Mouse (Mus musculus): ENCODE results near the gene Olfr93. TPM values are rescaled to one million over a fixed set of nuclear protein-coding genes. Genes with fewer than 3 reads are reported as not detected.

Olfr93 gene
- 0.85 TPM in 1 of 2 replicates, not detected in the other for polyA plus RNA-seq (2012; rRNA removed)

GRCm38 (mm10) chr17:37161394-37161793 lies at the start of gene Olfr93:
TSS of gene Olfr93 (minus strand) at chr17:37161494.
- Histone ChIP-seq H3K36me3 (ENCODE audit: control insufficient read depth, insufficient read depth, low read length) (no peaks in the 10 kb centered on the region), H3K4me3 (ENCODE audit: control insufficient read depth, low read depth, low read length) (no peak within 1 kb of the TSS), H3K4me1 (ENCODE audit: control insufficient read depth, insufficient read depth, low read length) (no peaks in the 10 kb centered on the region; the same call in 1 of the 2 replicates), H3K27ac (ENCODE audit: control insufficient read depth, insufficient read depth, low read depth, low read length) (no peak within 1 kb of the TSS), H3K27me3 (ENCODE audit: control insufficient read depth, insufficient read depth, low read length) (no peaks in the 10 kb centered on the region)
- TF ChIP-seq POLR2A (IDR thresholded peaks at IDR 0.05; ENCODE audit: control insufficient read depth, low read depth, low read length), result no peak
- no peak for TF ChIP-seq CTCF (IDR thresholded peaks at IDR 0.05; ENCODE audit: control insufficient read depth, insufficient read depth, insufficient replicate concordance, low read depth, low read length)

DNA sequence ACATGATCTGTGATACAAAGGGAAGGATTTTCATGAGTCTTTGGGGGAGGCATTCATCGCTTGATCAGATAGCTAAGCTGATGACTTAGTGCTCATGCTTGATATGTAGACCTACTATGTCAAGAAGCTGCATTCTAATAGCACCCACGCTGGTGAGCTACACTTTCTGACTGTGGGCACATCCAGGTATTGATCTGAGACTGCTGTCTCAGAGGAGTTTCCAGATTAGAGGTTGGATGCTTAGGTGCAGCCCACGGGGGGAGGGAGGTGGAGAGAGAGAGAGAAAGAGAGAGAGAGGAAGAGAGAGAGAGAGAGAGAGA lies 42.6 kb upstream of the Olfr93 start:
- Histone ChIP-seq H3K27me3 (ENCODE audit: control insufficient read depth, insufficient read depth, low read length) (no peaks in the 10 kb centered on the region), H3K27ac (ENCODE audit: control insufficient read depth, insufficient read depth, low read depth, low read length) (no peak overlapping the region), H3K36me3 (ENCODE audit: control insufficient read depth, insufficient read depth, low read length) (no peaks in the 10 kb centered on the region), H3K4me1 (ENCODE audit: control insufficient read depth, insufficient read depth, low read length) (no peaks in the 10 kb centered on the region), H3K4me3 (ENCODE audit: control insufficient read depth, low read depth, low read length) (no peak overlapping the region)
- TF ChIP-seq CTCF (IDR thresholded peaks at IDR 0.05; ENCODE audit: control insufficient read depth, insufficient read depth, insufficient replicate concordance, low read depth, low read length), result no peak

- H3K36me3 ChIP-seq (ENCODE audit: control insufficient read depth, insufficient read depth, low read length), result no peaks in the 10 kb centered on the region
- no peaks in the 10 kb centered on the region for H3K4me1 ChIP-seq (ENCODE audit: control insufficient read depth, insufficient read depth, low read length)
- no peak overlapping the region for H3K4me3 ChIP-seq (ENCODE audit: control insufficient read depth, low read depth, low read length)
- TF ChIP-seq POLR2A (IDR thresholded peaks at IDR 0.05; ENCODE audit: control insufficient read depth, low read depth, low read length) (no peak), CTCF (IDR thresholded peaks at IDR 0.05; ENCODE audit: control insufficient read depth, insufficient read depth, insufficient replicate concordance, low read depth, low read length) (peak; percentile 91; the same call in 1 of the 2 replicates)
- no peaks in the 10 kb centered on the region for H3K27me3 ChIP-seq (ENCODE audit: control insufficient read depth, insufficient read depth, low read length)
- H3K27ac ChIP-seq (ENCODE audit: control insufficient read depth, insufficient read depth, low read depth, low read length), result no peak overlapping the region
These were observed 42.1 kb upstream of the Olfr93 start for GRCm38 (mm10) chr17:37203206-37203916.

- H3K36me3 ChIP-seq (ENCODE audit: control insufficient read depth, insufficient read depth, low read length), result no peaks in the 10 kb centered on the region
- H3K27ac ChIP-seq (ENCODE audit: control insufficient read depth, insufficient read depth, low read depth, low read length), result no peak within 1 kb of the TSS
- H3K4me1 ChIP-seq (ENCODE audit: control insufficient read depth, insufficient read depth, low read length), result peaks cover 5% of the 10 kb centered on the region
- TF ChIP-seq POLR2A (IDR thresholded peaks at IDR 0.05; ENCODE audit: control insufficient read depth, low read depth, low read length) (no peak), CTCF (IDR thresholded peaks at IDR 0.05; ENCODE audit: control insufficient read depth, insufficient read depth, insufficient replicate concordance, low read depth, low read length) (no peak)
- H3K27me3 ChIP-seq (ENCODE audit: control insufficient read depth, insufficient read depth, low read length), result no peaks in the 10 kb centered on the region
- no peak within 1 kb of the TSS for H3K4me3 ChIP-seq (ENCODE audit: control insufficient read depth, low read depth, low read length)
These were observed 39.6 kb upstream of the Olfr93 start, which contains the start of gene Olfr94 for GRCm38 (mm10) chr17:37200894-37201293. TSS of gene Olfr94 (minus strand) at chr17:37200994.

GRCm38 (mm10) chr17:37196845-37197724 lies 35.8 kb upstream of the Olfr93 start:
- TF ChIP-seq POLR2A (IDR thresholded peaks at IDR 0.05; ENCODE audit: control insufficient read depth, low read depth, low read length), result no peak
- no peak for TF ChIP-seq CTCF (IDR thresholded peaks at IDR 0.05; ENCODE audit: control insufficient read depth, insufficient read depth, insufficient replicate concordance, low read depth, low read length)
- Histone ChIP-seq H3K4me3 (ENCODE audit: control insufficient read depth, low read depth, low read length) (peak overlapping the region; percentile 41), H3K27me3 (ENCODE audit: control insufficient read depth, insufficient read depth, low read length) (no peaks in the 10 kb centered on the region), H3K4me1 (ENCODE audit: control insufficient read depth, insufficient read depth, low read length) (peaks cover 5% of the 10 kb centered on the region), H3K27ac (ENCODE audit: control insufficient read depth, insufficient read depth, low read depth, low read length) (no peak overlapping the region), H3K36me3 (ENCODE audit: control insufficient read depth, insufficient read depth, low read length) (no peaks in the 10 kb centered on the region)

GRCm38 (mm10) chr17:37194782-37195181 lies 33.5 kb upstream of the Olfr93 start:
- H3K4me3 ChIP-seq (ENCODE audit: control insufficient read depth, low read depth, low read length), result no peak overlapping the region
- H3K27me3 ChIP-seq (ENCODE audit: control insufficient read depth, insufficient read depth, low read length), result no peaks in the 10 kb centered on the region
- TF ChIP-seq POLR2A (IDR thresholded peaks at IDR 0.05; ENCODE audit: control insufficient read depth, low read depth, low read length) (no peak), CTCF (IDR thresholded peaks at IDR 0.05; ENCODE audit: control insufficient read depth, insufficient read depth, insufficient replicate concordance, low read depth, low read length) (no peak)
- peaks cover 5% of the 10 kb centered on the region for H3K4me1 ChIP-seq (ENCODE audit: control insufficient read depth, insufficient read depth, low read length)
- H3K27ac ChIP-seq (ENCODE audit: control insufficient read depth, insufficient read depth, low read depth, low read length), result no peak overlapping the region
- H3K36me3 ChIP-seq (ENCODE audit: control insufficient read depth, insufficient read depth, low read length), result no peaks in the 10 kb centered on the region

- H3K4me3 ChIP-seq (ENCODE audit: control insufficient read depth, low read depth, low read length), result no peak within 1 kb of the TSS
- TF ChIP-seq POLR2A (IDR thresholded peaks at IDR 0.05; ENCODE audit: control insufficient read depth, low read depth, low read length), result no peak
- no peak for TF ChIP-seq CTCF (IDR thresholded peaks at IDR 0.05; ENCODE audit: control insufficient read depth, insufficient read depth, insufficient replicate concordance, low read depth, low read length)
- H3K27ac ChIP-seq (ENCODE audit: control insufficient read depth, insufficient read depth, low read depth, low read length), result no peak within 1 kb of the TSS
- H3K36me3 ChIP-seq (ENCODE audit: control insufficient read depth, insufficient read depth, low read length), result no peaks in the 10 kb centered on the region
- no peaks in the 10 kb centered on the region for H3K27me3 ChIP-seq (ENCODE audit: control insufficient read depth, insufficient read depth, low read length)
- peaks cover 5% of the 10 kb centered on the region for H3K4me1 ChIP-seq (ENCODE audit: control insufficient read depth, insufficient read depth, low read length)
These were observed 32.4 kb upstream of the Olfr93 start, which contains the start of gene Ubd for GRCm38 (mm10) chr17:37193656-37194055. TSS of gene Ubd (plus strand) at chr17:37193892.

Data from testis, adult 2 months (tissue).